ENCODE assay signal across 23 mouse cellular contexts in genomic region chr2:53960499-53960898, GRCm38 (mm10).
DNase-seq lines count a peak whose midpoint lies in the region; ATAC-seq and TF ChIP-seq lines count a peak whose summit lies in the region.
"Had no signal": no experiment of that assay in that cellular context is flagged by ENCODE, and none has a peak within 500 bp of the region (broad histone marks: within the 10 kb centered on the region; RNA-seq: fewer than 3 reads in every experiment).

No protein-coding gene starts in this region.

- no peaks in the 10 kb centered on the region for H3K36me3 ChIP-seq in kidney, embryonic 14.5 days (ENCODE audit: control insufficient read depth, insufficient read depth, low read length)
- H3K36me3 ChIP-seq in kidney, postnatal 0 days (ENCODE audit: insufficient read depth, low read length): no peaks in the 10 kb centered on the region
- H3K36me3 ChIP-seq: embryonic facial prominence, embryonic 15.5 days; heart, embryonic 10.5 days; hindbrain, embryonic 12.5 days; hindbrain, embryonic 15.5 days had no signal

- DNase-seq in embryo, embryonic 9.5 days (ENCODE audit: extremely low spot score): peak; percentile 1
- no peak for DNase-seq in embryo, embryonic 10 days (ENCODE audit: low spot score)
- no peak for DNase-seq in kidney, adult 18-20 months
- peak; percentile 9 for DNase-seq in kidney, postnatal 0 days (ENCODE audit: low spot score)
- DNase-seq in kidney, postnatal 25 days: no peak
- peak; percentile 4 for DNase-seq in mesoderm, embryonic 11.5 days (ENCODE audit: low read depth, low spot score)
- DNase-seq: adrenal gland, adult 2 months; adrenal gland, postnatal 14 days; cerebellum, adult 11 months; cerebellum, adult 2 months; cerebellum, adult 9-11 months; cerebellum, postnatal 25 days; forebrain, postnatal 0 days; gastrocnemius, adult 2 months; gastrocnemius, postnatal 14 days; heart, adult 18-20 months had no signal

- H3K27ac ChIP-seq in kidney, embryonic 14.5 days (ENCODE audit: low read depth, low read length): no peak overlapping the region
- no peak overlapping the region for H3K27ac ChIP-seq in kidney, postnatal 0 days
- H3K27ac ChIP-seq: embryonic facial prominence, embryonic 15.5 days; gastrocnemius, adult 2 months; heart, embryonic 10.5 days; hindbrain, embryonic 12.5 days; hindbrain, embryonic 15.5 days had no signal

- TF ChIP-seq CTCF in kidney, postnatal 0 days (IDR thresholded peaks at IDR 0.05; ENCODE audit: low read depth): no peak

- H3K27me3 ChIP-seq in kidney, embryonic 14.5 days (ENCODE audit: control insufficient read depth, insufficient read depth, low read length): no peaks in the 10 kb centered on the region
- no peaks in the 10 kb centered on the region for H3K27me3 ChIP-seq in kidney, postnatal 0 days (ENCODE audit: insufficient read depth, low read length)
- H3K27me3 ChIP-seq: embryonic facial prominence, embryonic 15.5 days; hindbrain, embryonic 12.5 days; hindbrain, embryonic 15.5 days had no signal

- peak; percentile 81 for ATAC-seq in kidney, embryonic 14.5 days (ENCODE audit: low FRiP score, low TSS enrichment)
- 0 out of 2 replicates have a peak, but pooled peaks have one; percentile 10 for ATAC-seq in kidney, postnatal 0 days (replicated peaks; ENCODE audit: low FRiP score, low read depth)
- ATAC-seq: CD4-positive, CD25-positive, alpha-beta regulatory T cell, adult 4 months; forebrain, embryonic 14.5 days; forebrain, postnatal 0 days had no signal

- H3K9ac ChIP-seq in kidney, embryonic 14.5 days (ENCODE audit: low read depth, low read length): no peak overlapping the region
- H3K9ac ChIP-seq in kidney, postnatal 0 days (ENCODE audit: low read depth, low read length): no peak overlapping the region
- H3K9ac ChIP-seq: embryonic facial prominence, embryonic 15.5 days; forebrain, postnatal 0 days; hindbrain, embryonic 12.5 days; hindbrain, embryonic 15.5 days had no signal

- no peaks in the 10 kb centered on the region for H3K4me1 ChIP-seq in kidney, embryonic 14.5 days (ENCODE audit: control insufficient read depth, insufficient read depth, low read length)
- H3K4me1 ChIP-seq in kidney, postnatal 0 days (replicated peaks; ENCODE audit: insufficient read depth, low read length): no peaks in the 10 kb centered on the region
- H3K4me1 ChIP-seq: embryonic facial prominence, embryonic 15.5 days; heart, embryonic 10.5 days; hindbrain, embryonic 12.5 days; hindbrain, embryonic 15.5 days had no signal

- WGBS in kidney, embryonic 14.5 days: 58% methylated on average over 1 of the region's 1 CpGs
- WGBS in kidney, postnatal 0 days: 73% methylated on average over 1 of the region's 1 CpGs

- H3K9me3 ChIP-seq in kidney, embryonic 14.5 days (ENCODE audit: control insufficient read depth, low read length): no peaks in the 10 kb centered on the region
- H3K9me3 ChIP-seq in kidney, postnatal 0 days (replicated peaks; ENCODE audit: low read length): no peaks in the 10 kb centered on the region
- H3K9me3 ChIP-seq: embryonic facial prominence, embryonic 15.5 days; heart, embryonic 10.5 days; hindbrain, embryonic 12.5 days; hindbrain, embryonic 15.5 days had no signal

- H3K4me2 ChIP-seq in kidney, embryonic 14.5 days (replicated peaks; ENCODE audit: low read depth, low read length): no peak overlapping the region
- H3K4me2 ChIP-seq in kidney, postnatal 0 days (ENCODE audit: low read length): no peak overlapping the region
- H3K4me2 ChIP-seq: embryonic facial prominence, embryonic 15.5 days; hindbrain, embryonic 12.5 days; hindbrain, embryonic 15.5 days had no signal

- H3K4me3 ChIP-seq in kidney, embryonic 14.5 days (ENCODE audit: low read length): no peak overlapping the region
- no peak overlapping the region for H3K4me3 ChIP-seq in kidney, postnatal 0 days (replicated peaks; ENCODE audit: low read depth, low read length)
- H3K4me3 ChIP-seq: embryonic facial prominence, embryonic 15.5 days; gastrocnemius, adult 2 months; heart, embryonic 10.5 days; hindbrain, embryonic 12.5 days; hindbrain, embryonic 15.5 days had no signal

Comparison
In these comparisons a context has a peak if more than half of its experiments do, and no peak if none do; other contexts are left out.
1. DNase-seq: peak in embryo, embryonic 9.5 days (single experiment), kidney, postnatal 0 days (single experiment) and mesoderm, embryonic 11.5 days (single experiment); none in embryo, embryonic 10 days (single experiment), kidney, adult 18-20 months (single experiment) and kidney, postnatal 25 days (0 of 2).